Mouse (Mus musculus) bone marrow macrophage, adult 2 months (primary cell): ENCODE results near the gene Dpf3.

Source experiments
- CTCF ChIP-seq: IDR thresholded peaks from 2 replicates; pipeline ENCODE4 v1.5.1; 2012; ENCODE audit warnings: low read depth, mild to moderate bottlenecking, low read length, moderate library complexity
- POLR2A ChIP-seq: IDR thresholded peaks from 2 replicates; pipeline ENCODE4 v1.6.1; 2012; ENCODE audit warnings: mild to moderate bottlenecking, low read depth, low read length, borderline replicate concordance

DNA sequence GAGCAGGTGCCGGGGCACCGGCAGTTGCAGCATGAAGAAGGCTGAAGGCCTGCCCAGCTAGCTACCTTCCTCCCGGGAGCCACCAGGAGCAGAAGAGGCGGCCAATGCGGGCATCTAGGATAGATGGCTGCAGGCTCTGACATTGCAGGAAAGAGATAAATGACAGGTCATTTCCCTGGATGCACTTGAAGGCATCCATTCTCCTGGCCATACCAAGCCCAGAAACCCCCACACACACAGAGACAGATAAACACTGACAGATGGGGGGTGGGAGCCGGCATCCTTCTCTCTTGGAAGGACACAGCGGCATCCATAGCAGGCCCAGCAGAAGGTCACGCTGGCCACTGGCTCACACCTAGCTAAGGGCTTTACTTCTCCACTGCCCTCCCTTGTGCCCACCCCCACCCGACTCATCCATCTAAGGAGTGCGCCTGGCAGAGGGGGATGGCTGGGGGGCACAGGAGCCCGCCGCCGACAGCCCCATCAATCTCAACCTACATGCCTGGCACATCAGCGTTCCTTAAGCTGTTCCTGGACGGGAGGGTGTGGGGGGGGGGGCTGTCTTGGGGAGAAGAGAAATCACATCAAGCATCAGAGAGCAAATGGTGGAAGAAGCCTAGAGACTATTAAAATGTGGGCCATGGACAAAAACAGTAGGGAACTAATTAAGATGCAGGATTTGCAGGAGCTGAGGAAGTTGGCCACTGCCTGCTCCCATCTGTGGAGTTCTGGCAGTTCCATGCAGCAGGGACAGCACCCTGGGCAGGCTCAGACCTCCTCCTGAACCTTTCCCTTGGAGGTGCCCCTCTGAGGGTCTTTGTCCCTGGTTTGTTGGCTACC, 145.3 kb downstream of the Dpf3 start:
- no peak for TF ChIP-seq CTCF
- no peak for TF ChIP-seq POLR2A
